Mouse (Mus musculus) kidney, postnatal 4 days (tissue): ENCODE data around the gene Plekha8.

Experiments used
- DNase-seq, 2 experiments: peaks; one replicate each; pipeline ENCODE4 v3.0.0; 2021; ENCODE audit warnings: mixed read lengths in 2 of 2

The Plekha8 gene

GRCm38 (mm10) chr6:54594469-54595329 lies at the start of gene Plekha8:
TSS of gene Plekha8 (plus strand) at chr6:54595111.
- peak; percentile 94 to 97 for DNase-seq

- DNase-seq, result peak; percentile 41 to 50
Observed at GRCm38 (mm10) chr6:54548314-54549019, 46.4 kb upstream of the Plekha8 start.

- DNase-seq, result no peak
Observed at GRCm38 (mm10) chr6:54549311-54549710, 45.6 kb upstream of the Plekha8 start.

GRCm38 (mm10) chr6:54550801-54551323 lies 44.0 kb upstream of the Plekha8 start:
- DNase-seq, result peak; percentile 36 to 54

GRCm38 (mm10) chr6:54552721-54553413 lies 42.0 kb upstream of the Plekha8 start:
- DNase-seq, result no peak

GRCm38 (mm10) chr6:54553632-54554031 lies 41.3 kb upstream of the Plekha8 start:
- DNase-seq, result no peak

- DNase-seq, result peak; percentile 7 to 16
Observed at GRCm38 (mm10) chr6:54554341-54555110, 40.4 kb upstream of the Plekha8 start.

- peak in 1 of 2 experiments; percentile 27 for DNase-seq
Observed at GRCm38 (mm10) chr6:54555816-54556215, 39.1 kb upstream of the Plekha8 start.

DNA sequence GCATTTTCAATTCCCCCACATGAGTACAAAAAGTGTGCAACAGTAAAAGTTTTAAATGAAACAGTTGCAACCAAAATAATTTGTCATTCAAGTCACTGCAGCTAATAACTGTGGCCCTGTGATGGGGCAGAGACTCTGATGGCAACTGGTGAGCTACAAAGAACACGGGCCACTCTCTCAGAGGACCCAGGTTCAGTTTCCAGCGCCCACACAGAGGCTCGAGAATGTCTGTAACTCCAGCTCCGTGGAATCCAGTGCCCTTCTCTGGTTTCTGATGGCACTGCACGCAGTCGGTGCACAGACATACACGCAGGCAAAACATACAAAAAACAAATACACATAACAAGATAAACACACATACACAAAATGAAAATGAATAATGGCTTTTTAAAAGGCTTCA lies 37.2 kb upstream of the Plekha8 start:
- DNase-seq, result no peak

DNA sequence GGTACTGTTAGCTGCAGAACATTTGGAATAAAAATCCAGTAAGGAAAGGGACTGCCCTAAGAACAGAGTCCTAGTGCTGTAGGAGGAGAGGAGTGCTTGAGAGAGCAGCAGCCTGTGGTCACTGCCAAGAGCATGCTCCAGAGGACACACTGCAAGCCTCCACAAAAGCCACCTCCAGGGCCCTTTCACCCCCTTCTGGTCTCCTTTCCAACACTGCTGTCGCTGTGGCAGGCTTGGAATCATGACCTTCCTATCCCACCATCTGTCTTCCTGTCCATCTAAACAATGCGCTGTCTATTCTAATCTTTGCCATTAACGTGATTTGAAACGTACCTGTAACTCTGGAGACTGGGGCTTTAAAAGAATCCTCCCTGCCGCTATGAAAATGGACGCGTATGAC lies 36.4 kb upstream of the Plekha8 start:
- DNase-seq, result no peak

- no peak for DNase-seq
Observed at GRCm38 (mm10) chr6:54562018-54562809, 32.7 kb upstream of the Plekha8 start.

- DNase-seq, result no peak
Observed at GRCm38 (mm10) chr6:54563561-54563960, 31.4 kb upstream of the Plekha8 start.

- DNase-seq, result no peak
Observed at GRCm38 (mm10) chr6:54564506-54564991, 30.4 kb upstream of the Plekha8 start.

DNA sequence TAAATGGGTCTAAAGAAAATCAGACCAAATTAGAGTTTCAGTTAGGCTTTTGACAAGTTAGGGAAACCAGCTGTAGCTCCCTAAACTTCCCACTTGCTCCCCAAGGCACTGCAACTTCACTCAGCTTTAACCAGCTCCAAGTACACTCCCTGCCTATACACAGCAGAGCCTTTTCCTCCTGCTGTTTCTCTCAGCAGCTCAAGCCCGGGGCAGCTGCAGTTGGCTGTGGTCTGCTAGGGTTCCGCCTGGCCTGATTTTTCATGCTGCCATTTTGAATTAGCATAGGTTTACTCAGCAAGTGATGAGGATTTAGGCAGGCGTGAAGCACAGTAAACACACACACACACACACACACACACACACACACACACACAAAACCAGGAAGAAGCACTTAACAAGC lies 29.9 kb upstream of the Plekha8 start:
- DNase-seq, result peak; percentile 9 to 18

- DNase-seq, result peak; percentile 76 to 82
Observed at GRCm38 (mm10) chr6:54565665-54566545, 29.0 kb upstream of the Plekha8 start, which contains the start of gene Scrn1. TSS of gene Scrn1 (minus strand) at chr6:54566489.

DNA sequence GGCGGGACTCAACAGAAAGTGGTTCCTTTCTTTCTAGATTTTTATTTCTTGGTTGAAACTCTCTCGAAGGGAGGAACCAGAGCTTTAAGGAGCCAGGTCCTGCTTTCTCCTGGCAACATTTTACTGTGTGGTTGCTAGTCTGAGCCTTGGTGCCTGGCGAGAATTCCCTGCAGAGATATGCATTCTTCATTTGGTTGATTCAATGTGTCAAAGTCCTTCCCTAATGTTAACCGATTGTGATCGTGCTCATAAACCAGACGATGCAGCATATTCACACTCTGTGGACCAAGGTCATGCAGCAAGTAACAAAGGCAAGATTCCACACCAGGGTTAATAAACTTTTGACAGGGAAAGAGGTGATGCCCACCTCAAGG lies 28.4 kb upstream of the Plekha8 start:
- no peak for DNase-seq

DNA sequence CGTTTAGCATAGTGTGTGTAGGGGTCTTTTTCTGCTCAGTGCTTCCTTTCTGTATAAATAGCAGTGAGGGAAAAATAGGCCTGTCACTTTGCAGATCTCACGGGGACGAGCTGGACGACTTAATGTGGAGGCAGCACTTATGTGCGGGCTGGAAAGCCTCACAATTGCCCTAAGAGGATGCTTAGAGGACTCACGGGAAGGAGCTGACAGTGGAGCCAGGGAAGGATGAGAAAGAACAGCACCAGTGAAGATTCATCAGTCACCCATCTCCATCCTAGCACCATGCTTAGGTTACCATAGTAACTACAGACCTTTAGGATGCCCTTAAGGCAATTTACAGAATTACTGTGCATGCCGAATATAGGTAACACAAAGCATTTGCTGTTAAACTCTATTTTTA lies 25.1 kb upstream of the Plekha8 start:
- DNase-seq, result no peak

- peak; percentile 50 to 65 for DNase-seq
Observed at GRCm38 (mm10) chr6:54573218-54573955, 21.5 kb upstream of the Plekha8 start.

- peak; percentile 43 to 55 for DNase-seq
Observed at GRCm38 (mm10) chr6:54586175-54586574, 8.7 kb upstream of the Plekha8 start.
